Mouse (Mus musculus) regulatory T cell (primary cell): ENCODE data around the gene Qsox2.

Source experiments
- in situ Hi-C: fragments of 300-600 bp; cut with MboI, MseI; formaldehyde crosslinking; loops from one replicate; pipeline ENCODE4 v1.15.1; 2025; ENCODE audit warnings: high pct_unique_total_duplicates

The Qsox2 gene

DNA sequence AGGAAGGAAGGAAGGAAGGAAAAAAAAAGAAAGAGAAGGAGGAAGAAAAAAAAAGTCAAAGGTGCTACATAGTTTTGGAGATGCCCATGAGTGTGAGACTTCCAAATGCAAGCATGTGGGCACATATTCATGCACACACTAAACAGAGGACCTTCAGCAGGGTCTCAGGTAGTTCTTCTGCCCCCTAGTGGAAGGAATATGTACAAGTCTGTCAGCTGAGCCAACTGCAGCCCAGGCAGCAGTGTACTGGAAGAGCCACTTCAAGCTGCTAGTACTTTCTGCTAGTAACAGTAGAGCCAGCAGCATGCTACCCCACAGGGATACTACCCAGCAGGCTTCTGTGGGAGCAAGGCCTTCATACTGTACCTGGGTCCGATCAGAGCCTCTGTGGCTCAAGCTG lies 9.5 kb downstream of the Qsox2 start:
- in situ Hi-C loops: loop anchor here (10.0 kb wide), 1 partner anchor 73 kb away; no protein-coding TSS in a partner anchor

GRCm38 (mm10) chr2:26225242-26225641 lies 12.1 kb downstream of the Qsox2 start:
- in situ Hi-C loops: loop anchor here (10.0 kb wide), 1 partner anchor 70 kb away; no protein-coding TSS in a partner anchor

GRCm38 (mm10) chr2:26223961-26224360 lies 13.4 kb downstream of the Qsox2 start:
- in situ Hi-C loops: loop anchor here (10.0 kb wide), 1 partner anchor 69 kb away; no protein-coding TSS in a partner anchor

DNA sequence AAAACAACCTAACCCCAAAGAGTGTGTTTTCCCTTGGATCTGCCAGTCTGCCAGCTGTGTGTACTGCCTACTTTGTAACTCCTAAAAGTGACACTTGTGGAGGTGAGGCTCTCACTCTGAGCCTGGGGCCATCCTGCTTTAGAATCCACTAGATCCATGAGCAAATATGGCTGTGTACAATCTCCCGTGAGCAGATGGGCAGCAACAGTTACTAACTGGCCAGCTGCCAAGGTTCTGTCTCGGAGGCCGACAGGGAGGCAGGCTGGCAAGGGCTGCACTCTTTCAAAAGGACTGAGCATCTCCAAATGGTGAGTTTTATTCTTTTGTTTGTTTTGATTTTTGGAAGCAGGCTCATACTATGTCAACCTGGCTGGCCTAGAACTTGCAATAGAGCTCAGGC lies 22.8 kb downstream of the Qsox2 start:
- in situ Hi-C loops: no loop called here

DNA sequence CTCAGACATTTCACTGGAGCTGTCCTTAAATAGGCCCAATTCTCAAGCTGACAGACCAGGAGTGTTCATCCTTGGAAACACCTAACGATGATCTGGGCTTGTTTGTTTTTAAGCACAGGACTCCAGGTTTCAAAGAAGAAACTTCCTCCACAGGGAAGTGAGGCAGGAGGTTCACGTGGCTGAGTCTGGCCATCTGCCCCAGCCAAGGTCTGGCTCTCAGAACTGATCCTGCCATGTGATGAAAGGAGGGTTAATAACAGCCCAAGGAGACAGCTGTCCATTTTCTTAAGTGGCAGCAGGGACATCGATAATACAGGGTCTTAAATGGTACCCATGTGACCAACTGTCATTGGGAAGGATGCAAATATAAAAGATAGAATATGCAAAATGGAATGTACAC lies 27.8 kb downstream of the Qsox2 start:
- in situ Hi-C loops: no loop called here

DNA sequence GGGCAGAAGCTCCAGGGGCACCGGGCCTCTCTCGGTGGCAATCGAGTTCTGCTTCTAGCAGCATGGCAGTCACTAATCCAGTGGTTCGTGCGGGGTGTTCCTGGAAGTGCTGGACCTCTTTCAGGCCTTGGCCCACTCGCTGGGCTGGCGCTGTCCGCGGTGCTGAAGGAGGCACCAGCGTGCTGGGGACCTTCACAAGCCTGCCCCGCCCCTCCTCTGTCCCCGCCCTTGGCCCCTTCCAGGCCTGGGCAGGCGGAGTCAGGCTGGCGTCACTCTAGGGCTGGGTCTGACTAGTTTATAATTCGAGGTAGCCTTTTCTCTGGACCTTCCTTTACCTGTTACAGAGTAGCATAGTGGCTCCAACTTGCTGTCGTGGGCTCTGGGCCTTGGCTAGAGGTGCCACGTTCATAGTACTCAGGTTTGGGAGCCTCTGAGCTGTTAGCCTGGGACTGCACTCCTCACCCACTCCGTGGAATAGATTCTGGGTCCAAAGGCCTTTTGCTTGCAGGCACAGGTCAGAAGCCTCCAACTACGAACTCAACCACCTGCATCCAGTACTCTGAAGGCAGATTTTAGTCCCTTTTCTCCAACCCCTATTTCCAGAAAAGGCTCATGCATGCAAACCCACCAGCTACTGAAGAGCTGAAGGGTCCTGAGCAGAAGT lies 29.1 kb downstream of the Qsox2 start, which contains the start of gene Lhx3:
TSS of gene Lhx3 (minus strand) at position 164 of the 664 bp plus-strand sequence.
- in situ Hi-C loops: no loop called here

DNA sequence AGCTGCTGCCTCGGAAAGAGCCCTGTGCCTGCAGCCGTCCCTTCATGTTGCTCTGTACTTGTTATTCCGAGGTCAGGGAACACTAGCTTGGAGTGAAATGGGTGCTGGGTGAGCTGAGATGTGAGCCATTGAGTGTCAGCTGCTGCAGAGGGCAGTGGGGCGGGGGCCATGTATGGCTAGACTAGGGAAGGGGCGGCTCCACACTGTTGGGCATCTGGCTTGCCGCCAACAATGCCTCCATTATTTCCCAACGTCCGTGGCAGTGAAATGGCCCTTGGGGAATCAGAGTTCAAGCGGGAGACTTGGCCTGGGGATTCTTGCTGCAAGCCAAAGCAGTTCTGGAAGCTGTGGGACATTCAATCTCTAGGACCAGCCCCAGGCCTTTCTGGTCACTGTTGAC lies 29.8 kb downstream of the Qsox2 start:
- in situ Hi-C loops: no loop called here

DNA sequence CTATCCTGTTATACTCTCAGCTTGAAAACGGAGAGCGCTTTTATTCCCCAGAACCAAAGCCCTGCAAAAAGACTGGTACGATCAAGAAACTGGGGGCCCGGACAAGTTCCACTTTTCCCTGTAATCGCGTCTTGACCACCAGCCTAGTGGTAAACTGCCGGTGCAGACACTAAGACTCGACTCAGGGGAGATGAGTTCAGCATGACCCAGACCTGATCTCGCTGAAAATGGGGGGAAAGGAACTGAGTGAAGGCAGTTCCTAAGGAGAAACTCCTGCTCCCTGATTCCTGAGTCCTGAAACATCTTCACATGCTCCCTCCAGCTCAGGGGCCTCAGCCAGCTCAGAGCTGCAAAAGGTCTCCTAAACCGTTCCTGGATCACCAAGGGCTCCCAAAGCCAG lies 31.6 kb downstream of the Qsox2 start:
- in situ Hi-C loops: no loop called here

GRCm38 (mm10) chr2:26205126-26205525 lies 32.2 kb downstream of the Qsox2 start:
- in situ Hi-C loops: no loop called here

DNA sequence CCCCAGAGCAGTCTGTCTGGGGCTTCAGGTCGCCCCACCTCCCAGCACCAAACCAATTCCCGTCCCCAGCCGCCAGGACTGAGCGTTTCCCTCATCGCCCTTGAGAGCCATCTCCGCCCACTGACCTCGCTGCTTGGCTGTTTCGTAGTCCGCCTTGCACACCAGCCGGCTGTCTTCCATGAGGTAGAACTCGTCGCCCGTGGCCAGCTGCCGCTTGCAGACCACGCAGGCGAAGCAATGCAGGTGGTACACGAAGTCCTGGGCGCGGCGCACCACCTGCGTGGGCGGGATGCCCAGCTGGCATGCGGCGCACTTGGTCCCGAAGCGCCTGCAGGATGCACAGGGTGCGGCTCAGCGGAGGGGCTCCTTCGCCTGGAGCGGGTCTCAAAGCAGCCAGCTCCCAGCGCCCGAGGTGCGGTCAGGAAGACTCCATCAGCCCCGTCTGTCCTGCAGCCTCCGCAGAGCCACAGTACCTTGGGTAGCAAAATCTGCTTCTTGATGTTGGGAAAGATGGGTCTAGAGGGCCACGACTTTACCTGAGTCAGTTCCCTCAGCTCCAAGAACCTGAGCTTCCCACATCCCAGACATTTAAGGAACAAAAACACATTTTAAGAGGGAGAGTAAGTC lies 34.4 kb downstream of the Qsox2 start:
- in situ Hi-C loops: no loop called here

GRCm38 (mm10) chr2:26201926-26202848 lies 35.1 kb downstream of the Qsox2 start:
- in situ Hi-C loops: no loop called here

GRCm38 (mm10) chr2:26198488-26198887 lies 38.8 kb downstream of the Qsox2 start:
- in situ Hi-C loops: no loop called here

GRCm38 (mm10) chr2:26194552-26195339 lies 42.6 kb downstream of the Qsox2 start:
- in situ Hi-C loops: no loop called here

DNA sequence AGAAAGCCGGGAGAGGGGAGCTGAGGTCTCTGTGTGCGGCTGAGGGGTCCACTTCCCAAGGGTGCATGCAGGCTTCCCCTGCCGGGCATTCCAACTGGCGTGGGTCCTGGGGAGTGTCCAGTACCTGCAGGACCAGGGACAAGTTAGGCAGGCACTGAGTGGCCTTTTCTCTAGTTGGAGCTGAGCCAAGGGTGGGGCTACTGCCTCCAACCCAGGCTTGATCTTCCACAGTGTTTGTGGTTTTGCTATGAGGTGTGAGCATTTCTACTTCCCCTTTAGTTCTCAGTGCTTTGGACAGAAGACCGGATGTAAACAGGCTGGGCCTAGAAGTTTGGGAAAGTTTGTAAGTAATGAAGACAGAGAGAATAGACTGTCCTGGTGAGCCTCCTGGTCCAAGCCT lies 48.8 kb downstream of the Qsox2 start:
- in situ Hi-C loops: no loop called here

DNA sequence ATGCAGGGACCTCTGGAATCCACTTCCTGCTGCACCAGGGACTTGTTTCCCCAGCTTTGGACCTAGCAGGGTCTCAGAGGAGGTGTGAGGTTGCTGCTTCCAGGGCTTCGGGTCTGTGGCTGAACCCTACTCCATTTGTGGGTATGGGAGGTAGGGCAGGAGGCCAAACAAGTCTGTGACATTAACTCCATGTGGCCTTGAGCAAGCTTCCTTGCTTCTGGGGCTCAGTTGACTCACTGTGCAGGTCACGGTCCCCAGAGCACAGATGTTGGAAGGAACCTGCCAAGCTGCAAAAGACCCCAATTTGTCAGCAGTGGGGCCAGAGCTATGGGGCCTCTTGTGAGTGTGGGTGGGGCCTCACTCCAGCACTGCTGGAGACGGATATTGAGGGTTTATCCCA lies 53.0 kb downstream of the Qsox2 start:
- in situ Hi-C loops: no loop called here

DNA sequence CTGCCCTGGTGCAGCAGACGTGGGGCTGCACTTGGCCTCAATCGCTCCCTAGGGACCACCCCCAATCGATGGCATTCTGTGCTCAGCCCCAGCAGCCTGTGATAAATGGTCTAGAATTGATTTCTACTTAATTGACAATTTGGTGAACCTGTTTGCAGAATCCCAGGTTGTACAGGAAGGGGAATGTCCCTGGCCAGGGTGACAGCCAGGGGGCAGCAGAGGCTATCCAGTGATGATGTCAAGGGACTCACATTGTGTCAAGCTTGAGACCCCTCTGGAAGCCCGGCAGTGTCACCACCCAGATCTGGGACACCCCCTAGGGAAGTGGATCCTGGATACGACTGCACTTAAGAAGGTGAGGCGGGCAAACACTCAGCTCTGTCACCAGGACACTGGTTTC lies 54.7 kb downstream of the Qsox2 start:
- in situ Hi-C loops: no loop called here

GRCm38 (mm10) chr2:26177189-26177588 lies 60.1 kb downstream of the Qsox2 start:
- in situ Hi-C loops: no loop called here

- in situ Hi-C loops: no loop called here
Measured at GRCm38 (mm10) chr2:26176731-26177130, 60.6 kb downstream of the Qsox2 start.

GRCm38 (mm10) chr2:26175191-26175590 lies 62.1 kb downstream of the Qsox2 start:
- in situ Hi-C loops: no loop called here

- in situ Hi-C loops: no loop called here
Measured at GRCm38 (mm10) chr2:26172166-26172565, 65.2 kb downstream of the Qsox2 start.

DNA sequence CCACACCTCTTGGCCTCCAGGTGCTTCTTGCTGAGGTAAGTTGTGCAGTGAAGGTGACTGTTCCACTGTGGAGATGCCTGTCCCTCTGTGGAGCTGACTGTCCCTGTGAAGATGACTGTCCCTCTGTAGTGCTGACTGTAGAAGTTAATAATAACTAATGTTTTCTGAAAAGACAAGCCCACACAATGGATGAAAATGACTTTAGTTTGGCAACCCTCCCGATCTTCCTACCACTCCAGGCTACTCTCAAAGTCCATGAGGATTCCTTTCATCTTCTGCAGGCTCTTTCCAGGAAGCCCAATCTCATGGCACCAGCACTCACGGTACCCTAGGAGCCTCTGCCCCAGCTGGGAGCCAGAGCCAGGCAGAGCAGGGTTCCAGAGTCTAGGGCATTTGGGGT lies 66.9 kb downstream of the Qsox2 start:
- in situ Hi-C loops: no loop called here
